Mouse (Mus musculus): ENCODE data around the gene Tmed9. TPM values are rescaled to one million over a fixed set of nuclear protein-coding genes. Genes with fewer than 3 reads are reported as not detected.

The Tmed9 gene
- 214 TPM for polyA plus RNA-seq (2017; shearing (Covaris generic))

GRCm38 (mm10) chr13:55573432-55573831 is at the start of gene Tmed9:
Tmed9 (plus strand) TSS chr13:55573732.

GRCm38 (mm10) chr13:55529198-55529915 is 44.2 kb upstream of the Tmed9 start, which contains the start of gene Dok3:
Dok3 (minus strand) TSS chr13:55529296.

GRCm38 (mm10) chr13:55536194-55537175 is 37.0 kb upstream of the Tmed9 start, which contains the start of gene Ddx41:
Ddx41 (minus strand) TSS chr13:55536658.

GRCm38 (mm10) chr13:55571027-55571751 is 2.3 kb upstream of the Tmed9 start, which contains the start of gene Fam193b:
Fam193b (minus strand) TSS chr13:55571120.

GRCm38 (mm10) chr13:55599566-55600540 is 26.3 kb downstream of the Tmed9 start, which contains the start of gene B4galt7:
B4galt7 (plus strand) TSS chr13:55599896.

GRCm38 (mm10) chr13:55622649-55623541 is 49.4 kb downstream of the Tmed9 start, which contains the start of gene Caml:
Caml (plus strand) TSS chr13:55623005.

GRCm38 (mm10) chr13:55634639-55635127 is 61.2 kb downstream of the Tmed9 start, which contains the start of gene Ddx46:
Ddx46 (plus strand) TSS chr13:55635027.

Other genes with a start within 250 kb of the Tmed9 start
- 1.1 TPM for gene Mxd3, start 243.9 kb upstream of the Tmed9 start, polyA plus RNA-seq (2017; shearing (Covaris generic))
- 121 TPM for gene Lman2, start 210.9 kb upstream of the Tmed9 start, polyA plus RNA-seq (2017; shearing (Covaris generic))
- gene Rgs14, start 204.0 kb upstream of the Tmed9 start, polyA plus RNA-seq (2017; shearing (Covaris generic)): 82.6 TPM
- gene Slc34a1, start 175.5 kb upstream of the Tmed9 start, polyA plus RNA-seq (2017; shearing (Covaris generic)): not detected
- gene Pfn3, start 158.5 kb upstream of the Tmed9 start, polyA plus RNA-seq (2017; shearing (Covaris generic)): not detected
- not detected for gene F12, start 146.9 kb upstream of the Tmed9 start, polyA plus RNA-seq (2017; shearing (Covaris generic))
- gene Grk6, start 128.7 kb upstream of the Tmed9 start, polyA plus RNA-seq (2017; shearing (Covaris generic)): 328 TPM
- gene Prr7, start 109.5 kb upstream of the Tmed9 start, polyA plus RNA-seq (2017; shearing (Covaris generic)): 17.7 TPM
- not detected for gene Dbn1, start 85.6 kb upstream of the Tmed9 start, polyA plus RNA-seq (2017; shearing (Covaris generic))
- gene Pdlim7, start 60.1 kb upstream of the Tmed9 start, polyA plus RNA-seq (2017; shearing (Covaris generic)): 10.0 TPM
- 0.24 TPM for gene Dok3, start 44.4 kb upstream of the Tmed9 start, polyA plus RNA-seq (2017; shearing (Covaris generic))
- 60.4 TPM for gene Ddx41, start 37.1 kb upstream of the Tmed9 start, polyA plus RNA-seq (2017; shearing (Covaris generic))
- 63.5 TPM for gene Fam193b, start 2.6 kb upstream of the Tmed9 start, polyA plus RNA-seq (2017; shearing (Covaris generic))
- gene B4galt7, start 26.2 kb downstream of the Tmed9 start, polyA plus RNA-seq (2017; shearing (Covaris generic)): 28.4 TPM
- gene Caml, start 49.3 kb downstream of the Tmed9 start, polyA plus RNA-seq (2017; shearing (Covaris generic)): 16.7 TPM
- 68.8 TPM for gene Ddx46, start 61.3 kb downstream of the Tmed9 start, polyA plus RNA-seq (2017; shearing (Covaris generic))
- 31.6 TPM for gene B230219D22Rik, start 119.4 kb downstream of the Tmed9 start, polyA plus RNA-seq (2017; shearing (Covaris generic))
- 31.6 TPM for gene Txndc15, start 140.9 kb downstream of the Tmed9 start, polyA plus RNA-seq (2017; shearing (Covaris generic))
- gene Pcbd2, start 153.6 kb downstream of the Tmed9 start, polyA plus RNA-seq (2017; shearing (Covaris generic)): 36.5 TPM
- not detected for gene Catsper3, start 210.8 kb downstream of the Tmed9 start, polyA plus RNA-seq (2017; shearing (Covaris generic))

Measured in effector memory CD4-positive, alpha-beta T cell, adult 5 months (primary cell).